Mouse (Mus musculus) embryonic facial prominence, embryonic 15.5 days (tissue): ENCODE results near the gene Mmp2. TPM values are rescaled to one million over a fixed set of nuclear protein-coding genes. Genes with fewer than 3 reads are reported as not detected.

Experiments used
- ATAC-seq: fragments of 200-750 bp; cut with Nextera tagmentation; 2 replicates; pipeline ENCODE4 v1.8.0; 2017; ENCODE audit warnings: low read depth, moderate TSS enrichment; ENCODE audit not compliant: insufficient number of reproducible peaks, low FRiP score, low TSS enrichment
- H3K27ac ChIP-seq: fragments of 300-500 bp; sonication (generic); replicated peaks from 2 replicates; pipeline ENCODE4 v1.5.1; 2015; ENCODE audit warnings: mild to moderate bottlenecking, inconsistent platforms
- H3K27me3 ChIP-seq: fragments of 300-500 bp; sonication (generic); 2 replicates; pipeline ENCODE4 v1.6.1; 2015; ENCODE audit warnings: inconsistent platforms
- H3K36me3 ChIP-seq: fragments of 300-500 bp; sonication (generic); 2 replicates; pipeline ENCODE4 v1.6.1; 2015; ENCODE audit warnings: mild to moderate bottlenecking, inconsistent platforms
- H3K4me1 ChIP-seq: fragments of 300-500 bp; sonication (generic); 2 replicates; pipeline ENCODE4 v1.6.1; 2015; ENCODE audit warnings: inconsistent platforms
- H3K4me2 ChIP-seq: fragments of 300-500 bp; sonication (generic); replicated peaks from 2 replicates; pipeline ENCODE4 v1.6.1; 2015; ENCODE audit warnings: mild to moderate bottlenecking, inconsistent platforms
- H3K4me3 ChIP-seq: fragments of 300-500 bp; sonication (generic); replicated peaks from 2 replicates; pipeline ENCODE4 v1.5.1; 2015; ENCODE audit warnings: mild to moderate bottlenecking, inconsistent platforms
- H3K9ac ChIP-seq: fragments of 300-500 bp; sonication (generic); 2 replicates; pipeline ENCODE4 v1.6.1; 2015; ENCODE audit warnings: inconsistent platforms
- H3K9me3 ChIP-seq: fragments of 300-500 bp; sonication (generic); replicated peaks from 2 replicates; pipeline ENCODE4 v1.6.1; 2016; ENCODE audit warnings: inconsistent platforms
- WGBS: fragments of 180-500 bp; shearing (Covaris S2); methylation state at CpG from one replicate; pipeline ENCODE4 v1.1.7; 2015; 5-methylcytosine and 5-hydroxymethylcytosine counted together
- polyA plus RNA-seq: library from polyadenylated mRNA; unstranded; fragments of >200 nt; fragmentation: Nextera tagmentation; extraction: Ambion mirVana; gene quantifications from 2 replicates; pipeline ENCODE4 v1.2.1, GENCODE M21; 2015

Mmp2 gene
- polyA plus RNA-seq, 1 experiment from 2014 or later, result 362 TPM

DNA sequence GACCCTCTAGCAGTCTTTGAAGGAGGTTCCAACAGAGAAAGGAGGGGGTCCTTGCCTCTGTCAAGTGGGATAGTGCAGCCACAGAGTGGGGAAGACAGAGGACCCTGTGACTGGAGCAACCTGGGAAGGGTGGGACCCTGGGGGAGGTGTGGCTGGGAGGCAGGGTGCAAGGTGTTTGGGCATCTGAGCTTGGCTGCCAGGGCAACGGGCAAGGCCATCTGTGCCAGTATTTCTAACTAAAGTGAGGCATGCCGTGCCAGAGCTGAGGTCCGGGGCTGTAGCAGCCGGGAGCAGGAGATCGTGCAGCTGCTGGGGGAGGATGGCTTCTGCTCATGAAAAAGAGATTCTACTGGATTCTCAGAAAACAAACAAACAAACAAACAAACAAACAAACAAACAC, 11.4 kb upstream of the Mmp2 start:
- 79% methylated on average over 5 of the region's 5 CpGs for whole genome bisulfite sequencing
- H3K27ac ChIP-seq, result no peak overlapping the region
- no peaks in the 10 kb centered on the region for H3K36me3 ChIP-seq
- no peak overlapping the region for H3K4me3 ChIP-seq
- H3K9ac ChIP-seq, result no peak overlapping the region
- no peaks in the 10 kb centered on the region for H3K4me1 ChIP-seq
- H3K4me2 ChIP-seq, result no peak overlapping the region
- no peak for ATAC-seq
- 0 out of 2 replicates have a peak, but pooled peaks cover 6% of the 10 kb centered on the region for H3K27me3 ChIP-seq
- no peaks in the 10 kb centered on the region for H3K9me3 ChIP-seq

DNA sequence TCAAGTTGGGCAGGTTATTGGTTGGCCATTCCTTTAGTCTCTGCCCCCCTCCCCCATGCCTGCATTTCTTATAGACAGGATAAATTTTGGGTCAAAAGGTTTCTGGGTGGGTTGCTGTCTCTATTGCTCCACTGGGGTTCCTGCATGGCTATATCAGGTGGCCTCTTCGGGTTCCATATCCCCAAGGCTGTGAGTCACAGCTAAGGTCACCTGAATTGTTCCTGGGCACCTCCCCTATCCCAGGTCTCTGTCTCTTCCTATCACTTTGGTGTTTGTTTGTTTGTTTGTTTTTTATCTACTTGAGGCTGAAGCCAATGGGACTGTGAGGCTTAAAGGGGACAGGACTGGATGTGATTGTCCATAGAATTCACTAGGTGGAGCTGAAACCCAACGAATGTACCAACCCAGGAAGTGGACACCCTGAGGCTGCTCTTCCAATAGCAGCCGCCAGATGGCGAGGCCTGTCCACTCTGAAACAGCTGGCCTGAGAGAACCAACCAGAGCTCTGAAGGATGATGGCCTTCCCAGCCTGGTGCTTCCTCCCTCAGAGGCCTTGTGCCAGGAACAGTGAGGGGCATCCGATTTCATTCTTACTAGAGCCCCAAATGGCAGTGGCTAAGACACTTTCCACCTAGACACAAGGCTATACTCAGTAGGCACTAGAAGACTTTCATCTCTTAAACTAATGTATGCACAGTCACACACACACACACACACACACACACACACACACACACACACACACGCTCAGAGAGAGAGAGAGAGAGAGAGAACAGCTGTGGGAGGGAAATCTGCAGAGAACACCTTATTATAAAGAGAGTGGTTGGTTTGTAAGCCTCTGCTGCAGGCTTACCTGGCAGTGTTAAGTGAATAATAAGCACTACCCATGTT, 8.9 kb upstream of the Mmp2 start:
- ATAC-seq, result peak; percentile 82
- H3K4me3 ChIP-seq, result no peak overlapping the region
- no peak overlapping the region for H3K9ac ChIP-seq
- H3K27ac ChIP-seq, result no peak overlapping the region
- H3K27me3 ChIP-seq, result 0 out of 2 replicates have a peak, but pooled peaks cover 6% of the 10 kb centered on the region
- no peaks in the 10 kb centered on the region for H3K36me3 ChIP-seq
- H3K9me3 ChIP-seq, result no peaks in the 10 kb centered on the region
- no peaks in the 10 kb centered on the region for H3K4me1 ChIP-seq
- no peak overlapping the region for H3K4me2 ChIP-seq
- 21% methylated on average over 6 of the region's 6 CpGs for WGBS

DNA sequence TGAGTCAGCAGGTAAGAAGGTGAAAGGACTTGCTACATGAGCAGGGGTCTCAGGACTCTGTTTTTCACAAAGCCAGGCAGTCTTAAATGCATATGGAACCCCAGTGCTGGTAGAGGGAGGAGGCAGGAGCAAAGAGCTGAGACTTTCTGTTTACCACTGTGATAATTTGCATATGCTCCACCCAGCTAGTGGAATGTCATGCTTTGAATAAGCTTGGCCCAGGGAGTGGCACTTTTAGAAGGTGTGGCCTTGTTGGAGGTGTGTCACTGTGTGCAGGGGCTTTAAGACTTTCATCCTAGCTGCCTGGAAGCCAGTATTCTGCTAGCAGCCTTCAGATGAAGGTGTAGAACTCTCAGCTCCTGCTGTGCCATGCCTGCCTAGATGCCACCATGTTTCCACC, 5.9 kb upstream of the Mmp2 start:
- H3K9ac ChIP-seq, result no peak overlapping the region

DNA sequence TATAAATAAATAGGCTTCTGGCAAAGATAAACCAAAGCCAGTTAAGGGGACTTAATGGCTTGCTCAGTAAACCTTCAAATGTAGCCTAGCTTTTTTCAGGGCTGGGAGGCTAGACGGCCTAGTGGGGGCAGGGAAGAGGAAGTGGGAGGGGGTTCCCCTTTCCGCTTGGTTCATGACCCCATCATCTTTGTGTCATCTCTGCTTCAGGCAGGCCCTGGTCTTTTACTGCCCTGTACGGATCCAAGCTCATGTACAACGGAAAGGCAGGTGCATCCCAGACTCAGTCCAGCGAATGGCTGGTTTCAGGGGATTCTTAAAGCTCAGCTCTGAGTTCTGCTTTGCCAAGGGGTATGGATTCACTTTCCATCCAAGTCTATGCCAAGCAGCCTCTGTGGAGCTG, 4.7 kb upstream of the Mmp2 start:
- no peaks in the 10 kb centered on the region for H3K36me3 ChIP-seq
- H3K4me3 ChIP-seq, result no peak overlapping the region
- no peak for ATAC-seq
- H3K9me3 ChIP-seq, result no peaks in the 10 kb centered on the region
- H3K4me2 ChIP-seq, result no peak overlapping the region
- H3K27me3 ChIP-seq, result no peaks in the 10 kb centered on the region
- H3K27ac ChIP-seq, result no peak overlapping the region
- peaks cover 17% of the 10 kb centered on the region for H3K4me1 ChIP-seq
- WGBS, result 73% methylated on average over 5 of the region's 5 CpGs
- H3K9ac ChIP-seq, result no peak overlapping the region

More for the DNA sequence above, 5.9 kb upstream of the Mmp2 start:
- no peak overlapping the region for H3K4me3 ChIP-seq
- no peaks in the 10 kb centered on the region for H3K27me3 ChIP-seq
- no peaks in the 10 kb centered on the region for H3K36me3 ChIP-seq
- no peaks in the 10 kb centered on the region for H3K9me3 ChIP-seq
- peaks cover 6% of the 10 kb centered on the region for H3K4me1 ChIP-seq
- no peak overlapping the region for H3K27ac ChIP-seq
- H3K4me2 ChIP-seq, result no peak overlapping the region
- ATAC-seq, result no peak

DNA sequence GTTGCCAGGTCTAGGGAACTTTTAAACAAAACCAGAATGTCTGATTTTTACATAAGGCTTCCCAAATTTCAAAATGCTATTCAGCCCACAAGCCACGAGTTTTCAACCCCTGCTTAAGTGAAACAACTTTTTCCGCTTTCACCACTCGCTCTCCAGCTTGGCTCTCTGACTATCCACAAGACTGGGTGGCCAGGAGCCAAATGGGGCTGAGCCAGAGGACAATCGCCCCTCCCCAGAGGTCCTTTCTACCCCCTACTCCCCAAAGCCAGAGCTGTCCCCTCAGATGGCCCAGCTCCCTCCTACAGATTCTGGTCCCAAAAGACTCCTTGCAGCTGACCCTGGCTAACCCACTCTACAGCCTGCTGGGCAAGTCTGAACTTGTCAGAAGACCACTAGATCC, 1.1 kb upstream of the Mmp2 start:
- Histone ChIP-seq H3K27me3 (no peaks in the 10 kb centered on the region), H3K4me1 (peaks cover 35% of the 10 kb centered on the region), H3K4me3 (no peak overlapping the region), H3K27ac (peak overlapping the region; percentile 74), H3K4me2 (no peak overlapping the region), H3K36me3 (peaks cover under 1% of the 10 kb centered on the region; the same call in 1 of the 2 replicates), H3K9me3 (no peaks in the 10 kb centered on the region), H3K9ac (no peak overlapping the region)
- ATAC-seq, result 0 out of 2 replicates have a peak, but pooled peaks have one; percentile 6
- 31% methylated on average over 4 of the region's 4 CpGs for WGBS

DNA sequence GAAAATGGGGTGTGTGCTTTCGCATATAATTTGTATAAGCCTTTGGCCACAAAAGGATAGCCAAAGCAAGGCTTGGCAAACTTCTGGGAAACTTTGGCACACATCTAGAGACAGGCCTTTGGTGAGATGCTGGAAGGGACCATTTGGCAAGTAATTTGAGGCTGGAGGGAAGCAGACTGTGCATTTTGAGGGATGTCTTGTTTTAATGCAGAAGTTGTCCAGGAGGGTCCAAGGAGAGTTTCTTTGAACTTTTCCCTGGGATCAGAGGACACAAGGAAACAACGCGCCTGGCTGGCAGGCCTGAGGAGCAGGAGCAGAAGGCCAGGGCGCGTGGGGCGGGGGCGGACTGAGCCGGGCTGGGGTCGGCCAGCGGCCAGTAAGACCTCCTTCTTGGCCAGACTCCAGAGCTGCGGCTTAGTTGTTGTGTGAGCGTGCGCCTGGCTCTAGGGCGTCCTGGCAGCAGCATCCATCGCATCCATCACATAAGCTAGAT, 1.2 kb downstream of the Mmp2 start:
- ATAC-seq, result peak; percentile 75
- Histone ChIP-seq H3K9ac (no peak overlapping the region), H3K4me3 (peak overlapping the region; percentile 65), H3K9me3 (no peaks in the 10 kb centered on the region), H3K4me2 (peak overlapping the region; percentile 72), H3K27ac (peak overlapping the region; percentile 97), H3K36me3 (peaks cover 22% of the 10 kb centered on the region), H3K27me3 (no peaks in the 10 kb centered on the region), H3K4me1 (peaks cover 35% of the 10 kb centered on the region)
- 22% methylated on average over 15 of the region's 15 CpGs for WGBS

DNA sequence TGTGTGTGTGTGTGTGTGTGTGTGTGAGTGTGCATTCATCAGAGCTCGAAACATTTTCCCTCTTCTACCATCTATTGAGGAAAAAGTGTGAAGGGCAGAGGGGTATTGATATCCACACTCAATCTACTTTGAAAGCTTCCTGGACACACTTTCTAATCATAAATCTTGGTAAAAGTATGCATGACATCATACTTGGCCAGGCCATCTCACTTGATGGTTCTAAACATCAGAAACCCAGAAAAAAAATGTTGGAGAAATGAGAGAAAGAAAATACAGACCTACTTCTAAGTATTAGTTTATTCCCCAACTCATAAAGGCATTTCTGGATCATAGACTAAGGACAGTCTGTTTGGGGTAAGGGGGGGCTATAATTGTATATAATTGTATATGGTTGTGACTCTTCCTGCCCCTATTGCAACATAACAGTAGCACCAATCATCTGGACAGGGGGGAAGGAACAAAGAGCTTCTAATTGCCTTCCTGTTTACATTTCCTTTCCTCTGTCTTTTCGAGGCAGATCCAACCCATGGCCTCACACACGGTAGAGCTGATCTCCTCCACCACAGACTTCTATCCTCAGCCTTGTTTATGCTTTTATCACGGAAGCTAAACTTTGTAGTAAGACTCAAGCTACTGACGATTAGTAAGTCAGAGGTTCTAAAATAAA, 7.1 kb downstream of the Mmp2 start:
- H3K4me3 ChIP-seq, result no peak overlapping the region
- 52% methylated on average over 5 of the region's 5 CpGs for WGBS
- peaks cover 17% of the 10 kb centered on the region for H3K4me1 ChIP-seq
- no peaks in the 10 kb centered on the region for H3K27me3 ChIP-seq
- H3K4me2 ChIP-seq, result no peak overlapping the region
- no peak overlapping the region for H3K27ac ChIP-seq
- H3K36me3 ChIP-seq, result peaks cover 62% of the 10 kb centered on the region
- no peak overlapping the region for H3K9ac ChIP-seq
- no peak for ATAC-seq
- H3K9me3 ChIP-seq, result no peaks in the 10 kb centered on the region

DNA sequence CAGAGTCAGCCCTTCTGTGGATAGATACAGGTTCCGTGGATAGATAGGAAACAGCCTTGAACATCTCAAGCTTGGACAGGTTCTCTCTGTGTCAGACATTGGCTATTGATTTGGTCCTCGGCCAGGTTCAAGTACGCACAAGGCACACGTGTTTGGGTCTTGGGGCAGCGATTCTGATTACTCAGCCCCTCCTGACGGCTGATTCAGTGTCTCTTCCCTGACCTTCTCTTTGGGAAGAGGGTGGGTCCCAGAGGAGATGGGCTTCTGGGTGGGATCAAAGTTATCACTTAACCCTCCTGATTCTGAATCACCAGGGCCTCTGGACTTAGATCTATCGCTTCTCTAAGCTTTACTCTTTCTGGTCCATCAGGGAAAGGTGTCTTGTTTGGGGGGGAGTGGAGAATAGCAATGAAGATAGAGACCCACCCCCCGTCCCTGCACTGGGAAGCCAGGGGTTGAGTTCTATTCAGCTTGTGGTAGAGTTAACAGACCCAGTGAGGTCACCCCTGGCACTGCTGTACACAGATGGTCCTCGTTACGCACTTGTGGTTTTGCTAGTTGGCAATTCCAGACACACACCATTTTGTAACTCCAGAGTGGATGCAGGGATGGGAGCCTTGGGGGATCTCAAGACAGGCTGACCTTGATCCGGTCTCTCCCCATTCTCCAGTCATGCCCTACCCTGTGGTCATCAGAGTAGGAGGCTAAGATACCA, 7.9 kb downstream of the Mmp2 start:
- peaks cover 12% of the 10 kb centered on the region for H3K4me1 ChIP-seq
- no peak overlapping the region for H3K9ac ChIP-seq
- H3K27me3 ChIP-seq, result no peaks in the 10 kb centered on the region
- ATAC-seq, result peak; percentile 74
- no peaks in the 10 kb centered on the region for H3K9me3 ChIP-seq
- WGBS, result 56% methylated on average over 11 of the region's 11 CpGs
- H3K4me2 ChIP-seq, result no peak overlapping the region
- peak overlapping the region; percentile 2; the same call in 1 of the 2 replicates for H3K27ac ChIP-seq
- H3K4me3 ChIP-seq, result no peak overlapping the region
- peaks cover 70% of the 10 kb centered on the region for H3K36me3 ChIP-seq

DNA sequence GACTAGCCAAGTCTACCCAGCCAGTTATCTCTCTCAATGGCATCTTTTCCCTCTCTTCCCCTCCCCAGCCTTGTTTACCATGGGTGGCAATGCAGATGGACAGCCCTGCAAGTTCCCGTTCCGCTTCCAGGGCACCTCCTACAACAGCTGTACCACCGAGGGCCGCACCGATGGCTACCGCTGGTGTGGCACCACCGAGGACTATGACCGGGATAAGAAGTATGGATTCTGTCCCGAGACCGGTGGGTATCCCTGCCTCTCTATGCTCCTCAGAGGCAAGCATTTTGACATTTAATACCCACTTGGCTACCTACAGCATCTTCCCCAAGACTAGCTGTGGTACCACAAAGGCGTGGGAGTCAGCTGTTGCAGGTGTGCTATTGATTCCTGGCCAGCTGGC, 8.8 kb downstream of the Mmp2 start:
- 97% methylated on average over 11 of the region's 11 CpGs for WGBS
- H3K27ac ChIP-seq, result no peak overlapping the region
- no peak overlapping the region for H3K4me3 ChIP-seq
- no peak for ATAC-seq
- H3K4me2 ChIP-seq, result no peak overlapping the region
- no peak overlapping the region for H3K9ac ChIP-seq
- peaks cover 79% of the 10 kb centered on the region for H3K36me3 ChIP-seq
- no peaks in the 10 kb centered on the region for H3K27me3 ChIP-seq
- H3K9me3 ChIP-seq, result no peaks in the 10 kb centered on the region
- peaks cover 12% of the 10 kb centered on the region for H3K4me1 ChIP-seq

DNA sequence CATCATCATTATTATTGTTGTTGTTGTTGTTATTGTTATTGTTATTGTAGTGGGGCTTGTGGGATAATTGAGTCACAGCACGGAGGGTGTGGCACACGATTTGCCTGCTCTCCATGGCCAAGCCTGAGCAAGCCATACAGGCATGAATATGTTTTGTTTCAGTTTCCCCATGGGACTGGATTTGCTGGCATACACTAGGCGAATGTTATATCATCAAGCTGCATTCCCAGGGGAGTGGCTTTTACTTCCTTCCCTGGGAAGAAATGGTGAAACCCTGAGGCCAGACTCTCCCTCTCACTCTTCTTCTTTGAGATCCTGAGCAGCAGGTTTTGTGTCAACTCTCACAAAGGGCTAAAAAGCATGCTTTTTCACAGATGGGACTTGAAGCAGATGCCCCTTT, 11.5 kb downstream of the Mmp2 start:
- no peaks in the 10 kb centered on the region for H3K27me3 ChIP-seq
- H3K9ac ChIP-seq, result no peak overlapping the region
- H3K36me3 ChIP-seq, result peaks cover 66% of the 10 kb centered on the region
- no peak for ATAC-seq
- no peak overlapping the region for H3K27ac ChIP-seq
- WGBS, result 63% methylated on average over 3 of the region's 3 CpGs
- peaks cover 17% of the 10 kb centered on the region for H3K4me1 ChIP-seq
- no peaks in the 10 kb centered on the region for H3K9me3 ChIP-seq
- no peak overlapping the region for H3K4me2 ChIP-seq
- no peak overlapping the region for H3K4me3 ChIP-seq

DNA sequence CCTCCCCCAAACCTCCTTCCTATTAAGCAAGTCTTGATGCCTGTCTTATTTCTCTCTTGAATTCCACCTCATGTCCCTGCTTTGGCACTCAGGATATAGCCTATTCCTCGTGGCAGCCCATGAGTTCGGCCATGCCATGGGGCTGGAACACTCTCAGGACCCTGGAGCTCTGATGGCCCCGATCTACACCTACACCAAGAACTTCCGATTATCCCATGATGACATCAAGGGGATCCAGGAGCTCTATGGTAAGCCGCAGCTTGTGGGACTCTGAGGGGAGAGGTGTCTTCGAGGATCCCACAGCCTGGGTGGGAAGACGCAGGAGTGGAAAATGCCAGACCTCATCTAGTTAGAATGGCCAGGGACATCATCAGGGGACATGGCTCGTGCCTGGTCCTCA, 12.1 kb downstream of the Mmp2 start:
- Histone ChIP-seq H3K9me3 (no peaks in the 10 kb centered on the region), H3K36me3 (peaks cover 69% of the 10 kb centered on the region), H3K27me3 (no peaks in the 10 kb centered on the region), H3K4me1 (peaks cover 17% of the 10 kb centered on the region), H3K4me3 (no peak overlapping the region), H3K27ac (0 out of 2 replicates have a peak overlapping the region, but pooled peaks have one; percentile 24), H3K4me2 (no peak overlapping the region), H3K9ac (no peak overlapping the region)
- ATAC-seq, result no peak
- WGBS, result 90% methylated on average over 8 of the region's 8 CpGs
